Comparison of ENCODE assay signal across 30 mouse cellular contexts in the genomic region with DNA sequence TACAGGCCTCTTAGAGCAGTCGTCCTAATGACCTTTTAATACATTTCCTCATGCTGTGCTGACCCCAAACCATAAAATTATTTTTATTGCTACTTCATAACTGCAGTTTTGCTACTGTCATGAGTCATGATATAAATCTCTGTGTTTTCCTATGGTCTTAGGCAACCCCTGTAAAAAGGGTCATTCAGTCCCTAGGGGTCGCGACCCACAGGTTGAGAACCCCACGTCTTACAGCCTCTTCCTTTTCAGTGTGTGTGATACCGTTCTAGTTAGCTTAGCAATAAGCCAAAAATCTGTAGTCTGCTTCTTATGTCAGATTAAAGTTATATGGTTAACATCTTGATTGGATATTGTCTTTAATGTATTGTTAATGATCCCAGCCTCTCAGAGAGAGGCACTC. TPM values are rescaled to one million over a fixed set of nuclear protein-coding genes. Genes with fewer than 3 reads are reported as not detected.
"Had no signal": no experiment of that assay in that cellular context is flagged by ENCODE, and none has a peak within 500 bp of the region (broad histone marks: within the 10 kb centered on the region; RNA-seq: fewer than 3 reads in every experiment).

No protein-coding gene starts in this region.

- DNase-seq: gastrocnemius, adult 2 months; gastrocnemius, postnatal 10 days; gastrocnemius, postnatal 25 days; heart, adult 18-20 months; heart, postnatal 10 days; heart, postnatal 4 days; kidney, adult 18-20 months; kidney, postnatal 25 days; kidney, postnatal 4 days; liver; liver, embryonic 13.5 days had no signal

- H3K4me2 ChIP-seq: heart, embryonic 12.5 days; hindbrain, embryonic 12.5 days; hindbrain, embryonic 14.5 days; limb, embryonic 12.5 days; liver, embryonic 11.5 days; liver, embryonic 13.5 days; liver, embryonic 15.5 days had no signal

- H3K4me1 ChIP-seq: heart, embryonic 12.5 days; hindbrain, embryonic 10.5 days; hindbrain, embryonic 12.5 days; limb, embryonic 12.5 days; liver, embryonic 15.5 days had no signal

- ATAC-seq: hindbrain, embryonic 16.5 days; inflammation-experienced regulatory T-cells, adult 6 months; intestine, postnatal 0 days had no signal

- H3K36me3 ChIP-seq: heart, embryonic 10.5 days; heart, embryonic 12.5 days; hindbrain, embryonic 10.5 days; hindbrain, embryonic 12.5 days; limb, embryonic 10.5 days; limb, embryonic 12.5 days; liver, embryonic 13.5 days; liver, embryonic 15.5 days had no signal

- H3K9ac ChIP-seq: heart, embryonic 12.5 days; hindbrain, embryonic 12.5 days; hindbrain, embryonic 14.5 days; limb, embryonic 12.5 days; liver, embryonic 13.5 days; liver, embryonic 15.5 days had no signal

- H3K27me3 ChIP-seq: heart, embryonic 12.5 days; hindbrain, embryonic 12.5 days; limb, embryonic 12.5 days; liver, embryonic 13.5 days; liver, embryonic 15.5 days had no signal

- H3K9me3 ChIP-seq: heart, embryonic 10.5 days; heart, embryonic 12.5 days; hindbrain, embryonic 10.5 days; hindbrain, embryonic 12.5 days; limb, embryonic 10.5 days; limb, embryonic 12.5 days; liver, embryonic 13.5 days; liver, embryonic 15.5 days had no signal

- H3K4me3 ChIP-seq: gastrocnemius, adult 2 months; heart, embryonic 10.5 days; heart, embryonic 12.5 days; hindbrain, embryonic 10.5 days; hindbrain, embryonic 12.5 days; layer of hippocampus, adult 2 months; left cerebral cortex, adult 2 months; limb, embryonic 10.5 days; limb, embryonic 12.5 days; liver, embryonic 13.5 days; liver, embryonic 15.5 days had no signal

- H3K27ac ChIP-seq: gastrocnemius, adult 2 months; heart, embryonic 10.5 days; hindbrain, embryonic 10.5 days; hindbrain, embryonic 12.5 days; hindbrain, embryonic 14.5 days; layer of hippocampus, adult 2 months; left cerebral cortex, adult 2 months; limb, embryonic 10.5 days; limb, embryonic 12.5 days; liver, embryonic 13.5 days; liver, embryonic 15.5 days had no signal

RNA-seq across cellular contexts. Expression of a gene that starts 45.1 kb away (rescaled TPM):
- polyA plus RNA-seq: frontal cortex, adult 2 months; heart, embryonic 10.5 days; heart, embryonic 12.5 days; heart, embryonic 14.5 days; heart, embryonic 16.5 days; hindbrain, embryonic 10.5 days; hindbrain, embryonic 12.5 days; hindbrain, embryonic 14.5 days; hindbrain, embryonic 16.5 days; inflammation-experienced regulatory T-cells, adult 6 months; intestine, postnatal 0 days; kidney, embryonic 14.5 days; limb, embryonic 10.5 days; limb, embryonic 12.5 days; limb, embryonic 14.5 days; liver, embryonic 11.5 days; liver, embryonic 13.5 days; liver, embryonic 15.5 days had no signal
